Mouse (Mus musculus) kidney, adult 2 months (tissue): Measurements from ENCODE around the gene Tmc6.

ENCODE experiments used
- CTCF ChIP-seq: fragments of 200-500 bp; conservative IDR thresholded peaks from 2 replicates; pipeline ENCODE4 v1.5.1; 2011; ENCODE audit warnings: low read depth, mild to moderate bottlenecking, control low read depth, low read length, moderate library complexity, mixed read lengths; ENCODE audit not compliant: insufficient read depth, insufficient read length
- POLR2A ChIP-seq: fragments of 200-500 bp; IDR thresholded peaks from one replicate; pipeline ENCODE4 v1.6.1; 2011; ENCODE audit warnings: low read depth, low read length, control low read depth

DNA sequence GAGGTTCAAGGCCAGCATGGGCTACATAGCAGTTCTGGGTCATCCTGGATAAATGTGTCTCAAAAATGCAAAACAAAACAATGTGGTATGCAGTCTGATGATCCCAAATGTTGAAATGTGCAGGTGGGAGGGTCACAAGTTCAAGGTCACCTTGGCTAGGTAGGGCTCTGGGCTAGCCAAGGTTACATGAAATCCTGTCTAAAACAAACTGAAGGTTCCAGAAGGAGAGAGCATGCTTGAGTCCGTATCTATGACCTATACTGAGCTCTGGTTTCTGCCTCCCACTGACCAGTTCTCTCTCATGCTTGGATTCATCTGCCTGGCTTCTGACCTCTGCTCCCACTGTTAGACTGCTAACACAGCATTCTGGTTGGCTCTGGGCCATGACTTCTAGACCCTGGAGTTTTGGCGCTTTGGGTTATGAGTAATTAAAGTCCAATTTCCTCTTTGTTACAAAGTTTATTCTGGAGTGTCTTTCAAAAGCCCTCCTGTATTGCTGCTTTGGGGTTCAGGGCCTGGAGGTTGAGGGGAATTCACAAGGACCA, 47.7 kb upstream of the Tmc6 start:
- no peak for TF ChIP-seq CTCF
- TF ChIP-seq POLR2A = no peak
